Mouse (Mus musculus) cerebellum, postnatal 10 days (tissue): ENCODE measurements at regions not wholly inside any gene's neighbourhood (a gene's known extent, or its start where the extent isn't known, plus 50 kb on each side); places are given as distances from the start of the nearest gene placed in this dataset.

Experiments used
- DNase-seq, 2 experiments: peaks; one replicate each; pipeline ENCODE4 v3.0.0; 2021; ENCODE audit warnings: mixed read lengths in 2 of 2

- peak; percentile 2 to 13 for DNase-seq
These were observed 67.6 kb downstream of the 4930550L24Rik start for GRCm38 (mm10) chrX:58976584-58977259.
